Mouse (Mus musculus): ENCODE results near the gene Lypd6b.

Lypd6b gene

DNA sequence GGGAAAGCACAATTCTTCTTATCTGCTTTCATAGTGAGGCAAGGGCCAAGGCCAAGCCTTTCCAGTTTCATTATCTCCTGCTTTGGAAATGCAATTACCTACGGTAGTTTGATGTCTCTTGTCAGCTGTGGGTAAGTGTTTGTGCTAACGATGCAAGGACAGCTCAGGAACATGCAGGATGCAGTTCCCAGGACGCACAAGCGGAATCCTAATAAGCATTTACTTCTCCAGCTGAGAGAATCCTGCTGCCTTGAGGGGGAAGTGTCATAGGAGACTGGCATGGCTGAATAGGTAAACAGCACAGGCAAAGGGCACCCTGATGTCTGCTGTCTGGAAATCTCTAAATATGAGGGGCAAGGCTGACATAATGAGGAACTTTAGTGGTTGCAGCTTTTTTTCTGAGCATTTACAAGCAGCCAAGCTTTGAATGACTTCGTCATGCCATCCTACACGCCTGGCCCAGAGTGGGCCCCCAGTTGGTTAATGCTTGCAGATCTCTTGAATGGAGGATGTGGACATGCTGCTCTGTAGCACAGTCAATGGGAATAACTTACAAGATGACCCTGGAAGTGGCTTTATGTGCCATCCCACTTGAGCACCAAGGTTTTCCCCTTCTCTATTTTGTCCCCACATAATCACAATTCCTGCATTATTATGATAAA is 165.3 kb downstream of the Lypd6b start:
- no peak for DNase-seq

DNA sequence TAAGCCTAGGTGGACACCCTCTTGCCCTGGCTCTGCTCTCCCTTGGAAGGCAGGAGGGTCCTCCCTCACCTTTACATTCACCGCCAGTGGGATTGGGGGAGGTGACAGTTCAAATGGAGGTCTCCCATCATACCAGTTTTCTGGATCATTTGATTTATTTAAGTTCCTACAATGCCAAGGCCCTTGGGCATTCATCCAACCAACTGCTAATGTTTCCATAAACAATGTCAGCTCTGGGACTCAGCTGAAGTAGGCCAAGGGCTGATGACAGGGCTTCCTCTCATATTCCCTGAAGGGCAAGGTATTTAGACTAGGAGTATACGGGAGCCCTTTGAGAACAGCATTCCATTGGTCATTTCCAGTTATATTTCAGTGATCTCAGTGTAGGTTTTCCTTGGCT is 170.0 kb downstream of the Lypd6b start:
- peak in 1 of 2 experiments; percentile 2 for DNase-seq

DNA sequence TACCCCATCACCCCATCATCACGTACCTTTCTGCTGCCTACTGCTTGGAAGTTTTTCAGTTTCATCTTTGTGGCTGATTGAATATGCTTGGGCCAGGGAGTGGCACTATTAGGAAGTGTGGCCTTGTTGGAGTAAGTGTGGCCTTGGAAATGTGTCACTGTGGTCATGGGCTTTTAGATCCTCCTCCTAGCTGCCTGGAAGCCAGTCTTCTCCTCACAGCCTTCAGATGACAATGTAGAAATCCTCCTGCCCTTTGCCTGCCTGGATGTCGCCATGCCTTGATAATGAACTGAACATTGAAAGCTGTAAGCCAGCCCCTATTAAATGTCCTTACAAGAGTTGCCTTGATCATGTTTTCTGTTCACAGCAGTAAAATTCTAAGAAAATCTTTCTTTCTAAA is 174.5 kb downstream of the Lypd6b start:
- no peak for DNase-seq

DNA sequence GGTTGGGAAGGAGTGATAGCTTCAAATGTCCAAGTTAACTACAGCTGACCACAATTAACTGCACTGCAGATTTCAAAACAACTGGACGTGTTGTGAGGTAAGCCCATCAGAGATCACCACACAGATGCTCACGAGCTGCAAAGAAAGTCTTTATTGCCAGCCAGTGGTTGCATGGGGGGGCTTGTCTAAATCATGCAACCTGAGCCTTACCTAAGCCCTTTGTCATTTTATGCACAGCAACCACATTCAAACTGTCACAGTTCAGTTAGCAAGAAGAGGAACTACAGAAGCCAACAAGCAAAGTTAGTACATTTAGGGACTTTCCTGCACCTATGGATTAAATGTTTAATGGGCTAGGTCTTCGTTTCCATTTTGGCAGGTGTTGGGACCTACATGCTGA is 177.4 kb downstream of the Lypd6b start:
- DNase-seq, result no peak

DNA sequence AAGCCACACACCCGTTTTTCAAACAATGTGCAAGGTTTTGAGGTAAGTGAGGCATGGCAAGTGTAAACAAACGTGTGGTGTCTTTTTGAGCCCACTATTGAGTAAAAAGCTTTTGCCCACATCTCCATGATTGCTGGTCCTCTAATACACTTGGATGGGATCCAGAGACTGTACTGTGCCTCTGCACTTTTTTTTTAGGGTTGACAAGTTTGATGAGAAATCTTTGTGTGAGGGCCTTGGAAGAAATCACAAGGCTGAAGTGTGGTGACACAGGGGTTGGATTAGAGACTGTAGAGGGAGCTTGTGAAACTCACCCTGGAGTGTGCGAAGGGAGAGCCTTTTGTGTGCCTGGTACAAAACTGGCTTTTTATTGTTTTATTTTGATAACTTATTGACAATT is 180.3 kb downstream of the Lypd6b start:
- DNase-seq, result no peak

DNA sequence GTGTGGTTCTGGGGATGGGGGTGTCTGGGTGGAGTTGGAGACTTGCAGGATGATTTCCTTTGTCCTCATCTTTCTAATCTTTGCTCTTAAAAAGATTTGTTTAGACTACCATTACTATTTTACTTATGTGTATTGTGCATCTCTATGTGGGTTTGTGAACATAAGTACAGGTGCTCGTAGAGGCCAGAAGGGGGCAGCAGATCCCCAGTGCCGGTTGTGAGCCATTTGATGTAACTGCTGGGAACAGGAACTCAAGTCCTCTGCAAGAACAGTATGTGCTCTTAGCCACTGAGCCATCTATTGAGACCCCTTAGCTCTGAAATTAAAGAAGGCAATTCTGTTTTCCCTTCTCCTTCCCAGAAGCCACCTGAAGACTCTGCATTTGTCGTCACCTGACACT is 183.5 kb downstream of the Lypd6b start:
- DNase-seq, result no peak

DNA sequence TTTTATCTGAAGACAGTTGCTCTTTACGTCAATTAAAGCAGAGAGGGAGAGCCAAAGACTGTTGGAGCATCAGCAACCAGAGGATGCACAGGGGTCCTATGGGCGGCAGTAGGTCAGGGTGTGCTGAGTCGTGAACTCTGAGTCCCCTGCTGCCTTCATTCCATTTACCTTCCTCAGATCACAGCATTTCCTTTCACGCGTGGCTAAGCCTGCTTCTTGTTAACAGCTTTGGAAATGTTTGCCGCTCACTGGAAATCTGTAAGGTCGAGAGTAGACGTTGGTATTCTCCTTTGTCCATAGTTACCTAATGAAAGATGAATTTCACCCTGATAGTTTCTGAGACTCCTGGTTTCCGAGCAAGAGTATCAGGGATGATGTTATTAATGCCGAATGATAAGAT is 191.1 kb downstream of the Lypd6b start:
- no peak for DNase-seq

DNA sequence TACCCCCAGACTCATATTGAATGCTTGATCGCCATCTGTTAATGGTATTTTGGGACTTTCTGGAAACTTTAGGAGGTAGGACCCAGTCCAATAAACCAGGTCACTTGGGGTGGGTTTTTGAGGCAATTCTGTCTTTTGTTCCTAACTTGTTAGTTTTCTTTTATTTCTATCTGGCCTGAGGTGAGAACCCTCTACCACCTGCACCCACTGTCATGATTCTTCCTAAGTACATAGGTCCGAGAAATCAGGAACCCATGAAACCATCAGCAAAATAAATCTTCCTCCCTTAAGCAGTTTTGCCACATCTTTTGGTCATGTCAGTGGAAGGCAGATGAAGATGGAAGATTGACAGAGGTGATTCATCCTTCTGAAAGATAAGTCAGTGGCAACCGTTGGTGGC is 192.5 kb downstream of the Lypd6b start:
- DNase-seq, result no peak

DNA sequence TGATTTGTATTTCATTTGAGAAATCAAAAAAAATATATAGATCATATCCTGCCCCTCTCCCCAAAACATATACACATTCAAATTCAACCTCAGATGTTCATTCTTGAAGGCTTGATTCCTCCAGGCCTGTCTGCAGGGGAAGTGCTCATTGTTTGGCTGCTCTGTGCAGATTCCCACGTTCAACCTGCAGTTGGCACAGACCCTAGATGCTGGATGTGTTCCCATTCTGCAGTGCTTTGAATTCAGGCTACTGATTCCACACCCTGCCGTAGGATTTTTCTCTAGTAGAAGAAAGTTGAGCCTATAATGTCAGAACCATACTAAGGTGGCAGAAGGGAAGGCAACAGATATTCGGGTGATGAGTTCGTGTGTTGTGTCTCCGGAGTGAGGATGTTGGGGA is 195.5 kb downstream of the Lypd6b start:
- no peak for DNase-seq

DNA sequence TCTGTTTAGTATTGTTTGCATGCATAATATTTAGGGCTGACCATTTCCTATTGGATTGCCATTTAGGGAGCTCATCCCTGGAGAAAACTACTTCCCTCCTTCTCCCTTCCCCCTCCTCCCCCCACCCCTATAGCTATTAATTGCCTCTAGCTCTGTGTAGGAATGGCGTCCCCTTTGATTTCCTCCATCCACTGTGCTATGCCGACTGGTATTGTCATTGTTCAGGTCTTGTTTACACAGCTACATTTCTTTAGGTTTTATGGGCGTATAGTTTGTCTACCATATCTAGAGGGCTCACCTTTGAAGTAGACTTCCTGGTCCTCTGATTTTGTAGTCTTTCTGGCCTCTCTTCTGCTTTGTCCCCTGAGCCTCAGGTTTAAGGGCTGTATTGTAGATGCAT is 197.3 kb downstream of the Lypd6b start:
- no peak for DNase-seq

DNA sequence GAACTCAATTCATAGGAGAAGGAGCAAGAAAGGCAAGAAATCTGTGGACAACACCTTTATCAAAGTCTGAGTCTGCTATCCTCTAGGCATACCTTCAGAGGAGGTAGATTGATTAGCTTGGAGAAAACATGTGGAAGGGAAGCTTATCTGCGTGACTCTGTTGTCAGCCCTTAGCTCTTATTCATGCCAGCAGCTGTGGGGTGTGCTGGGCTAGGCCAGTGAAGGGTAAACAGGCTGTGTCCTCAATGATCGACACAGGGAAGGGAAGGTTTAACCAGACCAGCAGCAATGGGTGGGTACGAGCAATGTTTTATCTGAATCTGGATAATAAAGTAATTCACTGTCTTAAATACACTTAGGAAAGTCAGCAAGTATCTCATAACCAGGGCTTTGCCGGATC is 208.4 kb downstream of the Lypd6b start:
- DNase-seq, result no peak

DNA sequence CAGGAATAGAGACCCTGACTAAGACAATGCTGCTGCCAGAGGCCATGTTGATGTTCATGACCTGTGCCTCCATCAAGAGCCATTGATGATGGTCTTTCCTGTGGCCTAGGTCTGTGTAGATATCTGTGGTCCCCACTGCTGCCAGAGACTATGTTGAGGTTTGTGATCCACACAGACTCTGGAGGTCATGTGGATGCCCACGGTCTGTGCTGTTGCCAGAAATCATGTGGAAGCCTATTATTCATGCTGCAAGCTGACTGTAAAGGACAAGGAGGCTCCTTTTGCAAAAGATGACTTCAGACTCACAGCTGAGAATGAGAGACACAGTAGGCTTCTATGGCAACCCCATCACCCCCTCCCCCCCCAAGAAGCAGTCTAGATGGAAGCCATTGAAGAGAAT is 209.7 kb downstream of the Lypd6b start:
- no peak for DNase-seq

Measured in kidney, adult 8-10 months (tissue).